Mouse (Mus musculus): ENCODE measurements at regions not wholly inside any gene's neighbourhood (a gene's known extent, or its start where the extent isn't known, plus 50 kb on each side); places are given as distances from the start of the nearest gene placed in this dataset.

DNA sequence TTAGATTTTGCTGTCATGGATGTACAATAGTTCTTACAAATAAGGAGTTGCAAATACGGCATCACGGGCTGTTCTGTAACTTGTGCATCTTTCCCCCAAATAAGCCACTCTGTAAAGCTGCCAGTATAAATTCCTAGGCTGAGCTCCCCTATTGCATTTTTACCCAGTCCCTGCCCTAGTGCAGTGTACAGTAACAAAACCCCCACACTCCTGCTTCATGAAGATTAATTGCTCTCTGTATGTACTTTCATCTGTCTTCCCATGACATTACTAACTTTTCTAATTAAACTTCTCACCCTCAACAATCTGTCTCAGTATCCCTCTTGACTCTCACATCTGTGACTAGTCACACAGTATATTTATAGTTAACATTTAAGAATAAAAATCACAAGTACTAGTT lies 73.4 kb downstream of the Tm4sf1 start:
- DNase-seq (ENCODE audit: low spot score in 2 of 2) = no peak

DNA sequence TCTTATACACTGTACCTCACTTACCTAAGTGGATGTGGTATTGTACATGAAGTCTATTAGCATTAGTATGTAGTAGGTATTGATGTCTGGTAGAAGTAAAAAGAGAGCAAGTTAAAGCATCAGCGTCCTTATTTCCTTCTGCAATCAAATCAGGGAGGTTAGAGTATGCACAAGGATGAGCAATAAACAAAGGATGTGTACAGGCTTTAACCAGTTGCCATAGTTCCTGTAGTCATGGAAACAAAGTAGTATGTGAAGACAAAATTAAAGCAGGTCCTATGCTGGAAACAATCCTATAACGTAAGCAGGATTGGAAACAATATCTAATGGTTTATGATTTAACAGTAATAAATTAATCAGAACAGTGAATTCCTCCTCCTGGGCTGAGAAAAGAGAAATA lies 78.0 kb downstream of the Tm4sf1 start:
- DNase-seq (ENCODE audit: low spot score in 2 of 2) = no peak

DNA sequence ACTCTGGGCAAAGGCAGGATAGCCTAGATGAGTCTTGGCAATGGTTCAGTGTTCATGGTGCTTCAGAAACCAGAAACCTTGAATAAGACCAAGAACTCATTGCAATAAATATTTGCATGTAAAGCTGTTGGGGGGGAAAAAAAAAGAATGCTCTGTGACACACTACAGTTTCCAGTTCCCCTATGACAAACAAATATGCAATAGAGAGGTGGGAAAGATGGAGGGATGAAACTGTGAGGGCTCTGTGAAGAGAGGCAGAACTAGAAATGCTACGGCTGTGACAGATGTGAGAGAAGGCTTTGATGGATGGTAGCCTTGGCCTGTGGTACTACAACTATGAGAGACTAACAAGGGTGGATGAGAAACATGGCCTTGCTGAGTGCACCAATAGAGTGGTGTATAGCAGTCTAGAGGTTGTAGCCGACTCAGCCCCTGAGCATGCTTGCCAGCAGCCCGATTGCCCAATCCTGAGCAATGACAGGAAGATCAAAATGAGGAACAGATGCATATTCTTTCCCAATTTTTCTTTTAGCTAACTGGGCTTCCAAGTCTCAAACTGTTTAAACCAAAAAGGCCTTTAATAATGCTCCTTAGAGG lies 79.4 kb downstream of the Tm4sf1 start:
- DNase-seq (ENCODE audit: low spot score in 2 of 2) = no peak

DNA sequence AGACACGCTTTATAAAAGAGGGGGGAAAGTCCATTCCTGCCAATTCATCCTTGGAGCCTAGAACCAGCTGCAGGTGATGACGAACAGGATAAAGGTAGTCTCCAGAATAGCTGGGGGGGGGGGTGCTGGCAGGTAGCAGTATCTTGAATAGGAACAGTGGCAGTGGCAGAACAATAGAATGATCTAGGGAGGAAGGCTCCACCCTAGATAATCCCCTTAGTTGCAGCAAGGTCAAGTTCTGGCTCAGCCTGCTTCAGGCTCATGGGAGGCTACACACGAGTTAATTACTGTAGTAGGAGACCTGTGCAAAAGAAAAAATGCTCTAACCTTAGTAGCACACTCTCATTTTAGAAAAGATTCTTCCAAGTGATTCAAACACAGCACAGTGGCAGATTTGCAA lies 83.4 kb downstream of the Tm4sf1 start:
- DNase-seq (ENCODE audit: low spot score in 2 of 2) = no peak

DNA sequence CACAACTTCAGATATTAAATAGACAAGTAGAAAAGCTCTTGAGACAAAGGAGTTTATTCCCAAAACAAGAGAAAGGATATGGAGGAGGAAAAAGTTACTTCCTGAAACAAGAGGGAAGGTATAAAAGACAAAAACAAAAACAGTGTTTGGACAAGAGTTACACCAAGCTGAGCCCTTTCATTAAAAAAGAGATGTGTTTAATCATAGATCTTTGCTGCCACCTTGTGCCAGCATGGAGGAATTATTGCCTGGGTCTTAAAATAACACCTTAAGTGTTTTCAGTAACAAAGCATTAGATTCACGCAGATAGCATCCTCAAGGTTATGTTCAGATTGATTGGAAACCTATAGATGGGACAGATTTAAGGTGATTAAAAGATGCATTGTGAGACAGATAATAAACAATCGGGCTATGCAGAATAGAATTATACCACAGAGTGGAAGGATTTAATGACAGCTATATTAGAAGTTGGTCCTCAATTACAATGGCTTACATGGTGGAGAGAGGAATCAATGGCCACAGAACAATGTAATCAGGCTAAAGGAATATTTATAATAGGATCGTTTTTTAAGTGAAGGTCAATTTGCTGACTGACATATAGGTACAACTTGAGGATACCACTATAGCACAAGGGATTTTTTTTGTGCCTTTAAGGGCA lies 97.6 kb downstream of the Tm4sf1 start:
- peak; percentile 19 to 68 for DNase-seq (ENCODE audit: low spot score in 2 of 2)

GRCm38 (mm10) chr3:57203418-57203817 lies 98.4 kb downstream of the Tm4sf1 start:
- DNase-seq (ENCODE audit: low spot score in 2 of 2) = no peak

DNA sequence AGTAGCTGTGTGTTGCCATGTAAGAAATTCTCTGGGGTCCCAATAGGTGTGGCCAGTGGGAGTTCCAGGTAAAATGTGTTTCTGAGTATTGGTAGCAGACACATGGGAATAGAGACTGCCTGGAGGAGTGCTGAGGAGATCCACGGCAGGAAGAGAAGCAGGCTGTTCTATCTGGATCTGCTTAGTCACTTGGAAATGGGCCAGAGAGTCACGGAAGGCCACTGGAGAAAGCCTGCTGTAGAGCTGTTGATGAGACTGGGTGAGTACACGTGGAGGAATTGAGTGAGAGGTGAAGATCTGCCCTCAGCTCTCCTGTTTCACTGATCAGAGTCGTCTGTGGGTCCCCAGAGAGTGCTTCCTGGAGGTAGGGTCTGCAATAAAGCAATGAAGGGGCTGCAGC lies 120.2 kb downstream of the Tm4sf1 start:
- DNase-seq (ENCODE audit: low spot score in 2 of 2) = no peak

- DNase-seq (ENCODE audit: low spot score in 2 of 2) = no peak
Observed at GRCm38 (mm10) chr3:57153177-57153948, 148.4 kb downstream of the Tm4sf1 start.

GRCm38 (mm10) chr3:57149156-57149555 lies 152.6 kb downstream of the Tm4sf1 start:
- DNase-seq (ENCODE audit: low spot score in 2 of 2) = no peak

DNA sequence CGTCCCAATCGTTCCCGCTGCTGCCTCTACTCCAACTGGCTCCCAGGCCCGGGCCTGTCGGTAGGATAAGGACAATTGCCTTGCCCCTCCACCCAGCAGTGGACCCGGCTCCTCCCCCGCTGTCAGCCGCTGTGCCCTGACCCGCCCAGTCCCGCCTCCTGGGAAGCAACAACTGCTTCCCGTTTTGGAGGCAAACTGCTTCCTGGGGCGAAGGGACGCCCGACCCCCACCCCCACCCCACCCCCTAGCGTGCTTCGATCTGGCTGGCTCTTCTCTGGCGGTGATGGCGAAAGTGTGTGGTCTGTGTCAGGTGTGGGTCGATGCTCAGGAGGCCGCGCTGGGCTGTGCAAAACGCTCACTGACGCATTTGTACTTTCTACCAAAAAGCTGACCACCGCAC lies 164.9 kb downstream of the Tm4sf1 start:
- DNase-seq (ENCODE audit: low spot score in 2 of 2) = no peak

DNA sequence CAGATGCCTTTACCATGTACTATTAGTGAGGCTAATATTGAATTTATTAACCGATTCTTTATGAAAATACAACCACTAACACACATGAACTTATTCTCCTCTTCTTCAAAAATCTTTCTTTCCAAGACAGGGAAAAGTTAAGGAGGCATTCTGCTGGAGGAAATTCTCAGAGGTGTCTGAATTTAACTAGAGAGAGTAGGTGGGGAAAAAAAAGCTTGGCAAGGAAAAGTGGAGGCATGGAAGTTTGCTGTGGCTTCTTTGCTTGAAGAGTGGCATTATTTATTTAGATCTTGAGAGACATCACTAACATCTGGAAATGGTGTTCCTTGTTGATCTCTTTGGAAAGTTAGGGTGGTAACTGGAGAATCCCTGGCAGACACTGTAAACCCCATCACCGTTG lies 173.2 kb downstream of the Tm4sf1 start:
- no peak for DNase-seq (ENCODE audit: low spot score in 2 of 2)

DNA sequence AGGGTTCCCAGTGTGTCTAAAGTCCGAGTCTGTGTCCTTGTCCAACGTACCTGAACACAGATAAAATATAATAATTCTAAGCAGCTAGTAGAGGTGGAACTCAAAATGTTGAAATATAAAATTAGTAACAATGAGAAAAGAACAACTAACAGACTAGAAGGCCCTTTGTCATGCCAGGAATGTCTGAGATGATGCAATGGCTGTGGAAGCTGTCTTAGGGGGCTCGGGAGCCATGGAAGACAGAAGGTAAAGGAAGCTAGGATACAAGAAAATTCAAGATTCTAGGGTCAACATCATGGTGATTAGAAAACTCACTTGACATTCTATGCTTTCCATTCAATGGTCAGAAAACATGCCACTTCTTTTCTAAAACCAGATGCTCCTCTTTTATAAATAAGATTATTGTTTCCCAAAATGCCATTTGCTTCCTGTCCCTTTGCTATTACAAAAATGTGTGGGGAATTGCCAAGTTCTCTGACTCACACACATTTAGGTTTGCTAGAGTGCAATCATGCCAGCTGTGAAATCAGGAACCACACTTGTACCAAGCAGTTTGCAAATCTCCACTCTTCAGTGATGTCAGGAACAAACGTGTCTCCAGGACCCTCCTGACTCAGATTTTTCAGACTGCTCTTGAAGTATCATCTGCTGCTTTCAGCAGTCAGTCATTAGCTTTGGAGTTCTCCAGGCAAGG lies 175.8 kb downstream of the Tm4sf1 start:
- no peak for DNase-seq (ENCODE audit: low spot score in 2 of 2)

DNA sequence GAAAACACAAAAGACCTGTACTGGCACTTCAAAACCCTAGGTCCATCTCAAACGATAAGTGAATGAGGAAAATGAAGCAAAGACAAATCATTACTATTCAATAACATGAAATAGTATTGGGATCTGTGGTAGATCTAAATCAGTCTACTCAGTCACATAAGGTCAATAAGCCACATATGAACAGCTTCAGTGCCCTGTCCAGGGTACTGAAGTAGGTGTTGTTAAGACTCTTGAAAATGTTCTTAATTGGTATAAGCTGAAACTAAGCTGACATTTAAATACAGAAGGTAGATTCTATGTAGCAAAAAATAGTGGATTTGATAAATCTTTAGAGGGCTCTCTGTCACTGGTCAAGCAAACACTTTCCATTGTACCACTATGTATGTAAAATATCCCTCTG lies 183.8 kb downstream of the Tm4sf1 start:
- DNase-seq (ENCODE audit: low spot score in 2 of 2) = no peak

DNA sequence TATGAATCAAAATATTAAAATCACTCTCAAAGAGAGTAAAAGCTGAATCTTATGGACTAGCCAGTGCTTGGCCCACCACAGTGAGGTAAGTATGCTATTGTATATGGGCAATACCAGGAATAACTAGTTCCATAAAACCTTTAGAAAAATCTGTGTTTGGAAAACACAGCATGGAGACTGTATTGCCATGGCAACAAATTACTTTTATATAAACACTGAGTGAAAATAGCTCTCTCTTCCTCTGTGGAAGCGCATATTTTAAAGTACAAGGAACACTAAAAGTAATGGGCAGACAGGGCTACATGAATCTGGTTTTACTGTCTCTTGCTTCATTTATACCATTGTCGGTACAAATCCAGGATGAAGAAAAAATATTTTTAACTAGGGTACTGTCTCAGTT lies 199.5 kb downstream of the Tm4sf1 start:
- peak in 1 of 2 experiments; percentile 32 for DNase-seq (ENCODE audit: low spot score in 2 of 2)

DNA sequence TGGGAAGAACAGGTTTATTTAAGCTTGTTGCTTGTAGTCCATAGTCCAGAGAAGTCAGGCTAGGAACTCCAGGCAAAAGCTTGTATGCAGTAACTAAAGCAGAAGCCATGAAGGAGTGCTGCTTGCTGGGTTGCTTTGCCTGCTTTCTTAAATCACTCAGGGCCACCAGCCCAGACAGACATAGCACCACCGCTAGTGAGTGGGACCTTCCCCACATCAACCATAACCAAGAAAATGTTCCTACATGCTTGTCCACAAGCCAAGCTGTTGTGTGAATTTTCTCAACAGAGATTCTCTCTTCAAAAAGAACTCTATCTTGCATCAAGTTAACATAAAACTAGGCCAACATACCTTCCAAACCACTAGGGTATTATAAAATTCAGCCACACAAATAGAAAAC lies 201.3 kb downstream of the Tm4sf1 start:
- DNase-seq (ENCODE audit: low spot score in 2 of 2) = peak; percentile 5 to 11

GRCm38 (mm10) chr3:57094936-57095335 lies 206.9 kb downstream of the Tm4sf1 start:
- no peak for DNase-seq (ENCODE audit: low spot score in 2 of 2)

DNA sequence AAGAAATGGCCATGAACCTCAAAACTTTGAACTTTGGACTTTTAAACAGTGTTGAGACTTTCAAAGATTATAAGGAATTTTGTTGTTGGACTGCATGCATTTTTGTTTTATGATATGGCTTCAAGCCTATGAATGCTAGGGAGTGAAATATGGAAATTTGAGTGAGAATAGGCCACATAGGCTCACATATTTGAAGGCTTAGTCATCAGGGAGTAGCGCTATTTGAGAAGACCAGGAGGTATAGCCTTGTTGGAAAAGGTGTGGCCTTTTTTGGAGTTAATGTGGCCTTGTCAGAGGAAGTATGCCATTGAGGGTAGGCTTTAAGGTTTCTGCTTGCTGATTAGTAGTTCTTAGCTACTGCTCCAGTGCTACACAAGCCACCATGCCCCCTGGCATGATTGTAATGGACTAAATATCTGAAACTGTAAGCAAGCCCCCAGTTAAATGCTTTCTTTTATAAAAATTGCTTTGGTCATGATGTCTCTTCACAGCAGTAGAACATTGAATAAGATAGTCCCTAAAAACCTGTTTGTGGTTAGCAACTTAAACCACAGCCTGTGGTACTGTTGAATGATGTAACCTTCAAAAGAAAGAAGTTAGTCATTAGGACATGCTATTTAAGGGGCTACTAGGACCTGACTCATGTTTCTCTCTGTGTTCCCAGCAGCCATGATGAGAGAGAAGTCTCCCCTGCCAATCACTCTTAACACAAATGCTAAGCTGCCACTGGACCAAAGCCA lies 208.4 kb downstream of the Tm4sf1 start:
- DNase-seq (ENCODE audit: low spot score in 2 of 2) = no peak

DNA sequence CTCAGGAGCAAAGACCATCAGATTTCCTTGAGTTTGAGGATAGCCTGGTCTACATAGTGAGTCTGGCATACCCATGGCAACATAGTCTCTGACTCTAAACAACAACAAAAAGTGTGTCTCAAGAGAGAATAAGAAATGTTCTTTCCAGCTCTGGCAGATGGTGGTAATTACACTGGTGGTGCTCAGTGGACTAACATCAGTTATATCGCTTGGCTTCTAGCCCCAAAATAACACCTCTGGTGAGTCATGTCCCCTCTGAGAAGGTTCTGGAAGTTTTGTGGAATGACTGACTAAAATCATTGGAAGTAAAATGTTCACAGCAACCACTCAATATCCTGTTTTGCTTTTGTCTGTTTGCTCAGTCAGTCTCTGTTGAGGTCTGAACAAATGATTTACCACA lies 227.3 kb downstream of the Tm4sf1 start:
- no peak for DNase-seq (ENCODE audit: low spot score in 2 of 2)

DNA sequence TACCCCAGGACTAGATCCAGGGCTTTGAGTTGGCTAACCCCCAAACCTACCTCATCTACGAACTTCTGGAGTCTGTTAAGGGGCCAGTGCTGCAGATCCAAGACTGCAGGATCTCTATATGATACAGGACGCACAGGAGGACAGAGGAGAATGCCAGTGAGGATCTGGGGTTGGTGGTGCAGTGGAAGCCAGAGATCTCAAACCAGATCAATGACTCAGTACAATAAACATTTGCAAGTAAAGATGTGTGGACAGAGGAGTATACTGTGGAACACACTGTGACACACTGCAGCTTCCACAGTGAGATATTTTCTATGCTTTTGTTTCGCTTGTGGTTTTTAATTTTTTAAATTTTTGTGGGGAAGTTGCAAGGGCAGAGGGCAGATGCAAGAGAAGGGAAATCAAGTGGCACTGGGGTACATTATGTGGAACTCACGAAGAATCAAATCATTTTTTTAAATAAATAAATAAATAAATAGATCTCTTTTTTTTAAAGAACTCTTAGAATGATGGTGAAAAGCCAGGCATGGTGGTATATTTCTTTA lies 227.8 kb downstream of the Tm4sf1 start:
- DNase-seq (ENCODE audit: low spot score in 2 of 2) = no peak

DNA sequence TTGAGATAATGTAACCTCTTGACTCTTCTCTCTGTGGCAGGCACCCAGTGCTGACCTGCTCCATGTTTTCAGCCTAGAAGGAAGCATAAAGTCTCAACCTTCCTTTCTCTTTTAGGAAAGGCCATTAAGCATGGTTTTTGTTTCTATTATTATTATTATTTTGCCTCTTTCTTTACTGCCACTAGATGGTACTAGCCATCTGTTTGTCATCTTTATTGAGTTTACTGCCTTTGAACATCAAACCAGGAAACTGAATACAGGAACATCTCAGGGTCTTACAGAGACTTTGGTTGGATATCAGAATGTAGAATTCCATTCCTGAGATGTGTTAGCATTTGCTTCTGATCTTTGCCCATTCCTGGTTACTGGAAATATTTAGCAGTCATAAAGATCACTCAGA lies 268.8 kb downstream of the Tm4sf1 start:
- DNase-seq (ENCODE audit: low spot score in 2 of 2) = no peak

GRCm38 (mm10) chr3:57018171-57018570 lies 283.6 kb downstream of the Tm4sf1 start:
- no peak for DNase-seq (ENCODE audit: low spot score in 2 of 2)

DNA sequence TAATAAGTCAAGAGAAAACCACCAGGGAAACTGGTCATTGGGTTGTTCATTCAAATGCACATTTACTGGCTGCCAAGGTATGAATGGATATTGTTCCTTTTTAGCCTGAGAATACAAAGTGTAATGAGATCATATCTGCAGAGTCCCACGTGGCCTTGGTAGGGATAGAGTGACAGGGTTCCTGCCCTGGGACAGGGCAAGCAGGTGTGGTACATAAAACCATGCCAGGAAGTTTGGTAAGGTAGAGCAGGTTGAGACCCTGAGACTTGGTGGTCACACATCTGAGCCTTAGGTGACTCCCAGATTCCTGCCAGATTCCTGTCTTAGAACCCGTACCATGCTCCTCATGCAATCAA lies 320.5 kb downstream of the Tm4sf1 start:
- no peak for DNase-seq (ENCODE audit: low spot score in 2 of 2)

All from left cerebral cortex, adult 9 months (tissue).